Mouse (Mus musculus) CH12F3 (cell line): ENCODE measurements around the gene Rfc4.
"Not testable (repeated sequence)": the region's sequence is repeated elsewhere in the genome, so short reads cannot be mapped to it uniquely, and the experiment has no call there.

ENCODE experiments used
- in situ Hi-C: fragments of 300-500 bp; cut with MboI; formaldehyde crosslinking; loops from 2 replicates; pipeline ENCODE4 v1.14.3; 2020; ENCODE audit warnings: low sequenced_read_pairs

Rfc4 gene

GRCm38 (mm10) chr16:23103841-23104240 is 23.7 kb downstream of the Rfc4 start:
- in situ Hi-C loops = no loop called here

- in situ Hi-C loops = no loop called here
Measured at GRCm38 (mm10) chr16:23103038-23103745, 24.3 kb downstream of the Rfc4 start.

DNA sequence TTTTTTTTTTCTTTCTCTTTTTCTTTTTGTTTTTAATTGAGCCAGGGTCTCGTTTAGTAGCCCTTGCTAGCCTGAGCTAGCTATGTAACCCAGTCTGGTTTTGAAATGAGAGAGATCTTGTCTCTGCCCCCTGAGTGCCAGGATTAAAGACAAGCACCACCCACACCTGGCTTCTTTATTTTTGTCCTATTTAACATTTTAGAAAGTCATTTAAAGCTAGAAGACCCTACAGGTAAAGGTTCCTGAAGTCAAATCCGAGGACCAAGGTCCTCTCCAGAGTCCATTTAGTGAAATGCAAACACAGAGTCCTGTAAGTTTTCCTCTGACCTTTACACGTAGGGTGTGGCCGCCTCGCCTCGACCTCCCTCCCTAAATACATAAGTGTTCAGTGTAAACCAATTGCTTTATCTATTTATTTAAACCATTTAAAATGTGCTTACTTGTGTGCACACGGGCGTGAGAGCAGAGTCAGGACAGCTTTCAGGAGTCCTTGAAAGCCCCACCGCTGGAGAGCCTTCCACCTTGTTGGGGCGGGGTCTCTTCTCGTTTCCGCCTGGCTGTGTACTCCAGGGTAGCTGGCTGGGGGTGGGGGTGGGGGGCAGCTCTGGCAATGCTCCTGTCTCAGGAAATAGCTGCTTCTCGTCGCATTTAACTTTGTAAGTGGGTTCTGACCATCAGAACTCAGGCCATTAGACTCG is 25.0 kb downstream of the Rfc4 start:
- in situ Hi-C loops = no loop called here

DNA sequence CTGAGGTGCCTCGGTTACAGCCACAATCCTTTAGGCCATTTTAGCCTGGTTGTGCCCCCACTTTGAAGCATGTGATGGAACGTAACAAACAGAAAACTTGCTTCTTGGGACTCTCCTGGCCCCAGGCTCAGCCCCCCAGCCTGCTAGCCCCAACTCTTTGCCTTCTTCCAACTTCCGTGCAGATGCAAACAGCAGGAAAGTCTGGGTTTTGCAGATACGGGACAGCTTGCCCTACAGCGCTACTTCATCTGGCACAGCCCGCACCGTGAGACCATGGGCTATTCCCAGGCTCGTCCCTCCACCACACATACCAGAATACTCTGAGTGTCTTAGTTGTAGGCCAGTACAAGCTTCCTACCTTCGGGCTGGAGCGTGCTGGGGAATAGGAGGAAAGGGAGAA is 26.9 kb downstream of the Rfc4 start:
- in situ Hi-C loops = no loop called here

DNA sequence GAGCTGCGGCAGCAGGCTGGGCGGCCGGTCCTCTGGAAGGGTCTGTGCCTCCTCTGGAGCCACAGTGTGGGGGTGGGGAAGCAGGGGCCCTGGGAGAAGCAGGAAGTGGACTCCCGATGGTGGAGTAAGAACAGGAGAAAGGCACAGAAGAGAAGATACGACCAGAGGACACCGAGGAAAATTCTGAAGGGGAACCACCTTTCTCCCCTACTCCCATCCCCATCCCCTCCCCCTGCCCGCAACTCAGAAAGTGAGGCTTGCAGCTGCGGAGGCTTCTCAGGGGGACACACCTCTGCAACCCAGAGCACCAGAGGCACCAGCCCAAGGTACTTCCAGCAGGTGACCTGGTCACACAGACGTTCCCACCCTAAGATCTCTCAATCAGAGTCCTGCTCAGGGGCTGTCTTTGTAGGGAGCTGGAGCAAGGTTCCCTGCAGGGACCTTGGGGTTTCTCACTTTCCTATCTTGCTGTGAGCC is 27.4 kb downstream of the Rfc4 start:
- in situ Hi-C loops = no loop called here

DNA sequence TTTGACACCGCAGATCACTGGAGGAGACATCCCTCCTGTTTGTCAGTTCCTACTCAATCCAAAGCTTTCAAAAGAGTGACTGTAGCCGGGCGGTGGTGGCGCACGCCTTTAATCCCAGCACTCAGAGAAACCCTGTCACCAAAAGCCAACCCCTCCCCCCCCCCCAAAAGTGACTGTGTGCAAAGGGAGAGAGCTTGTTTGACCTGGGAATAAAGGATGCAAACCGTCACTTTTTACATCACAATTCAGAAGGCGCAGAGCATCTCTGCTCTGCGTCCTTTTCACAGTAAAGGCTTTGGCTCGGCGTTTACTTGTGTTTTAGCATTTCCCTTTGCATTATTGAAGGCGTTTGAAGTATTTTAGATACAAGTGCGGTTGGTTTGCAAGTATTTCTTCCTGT is 27.9 kb downstream of the Rfc4 start:
- in situ Hi-C loops = no loop called here

DNA sequence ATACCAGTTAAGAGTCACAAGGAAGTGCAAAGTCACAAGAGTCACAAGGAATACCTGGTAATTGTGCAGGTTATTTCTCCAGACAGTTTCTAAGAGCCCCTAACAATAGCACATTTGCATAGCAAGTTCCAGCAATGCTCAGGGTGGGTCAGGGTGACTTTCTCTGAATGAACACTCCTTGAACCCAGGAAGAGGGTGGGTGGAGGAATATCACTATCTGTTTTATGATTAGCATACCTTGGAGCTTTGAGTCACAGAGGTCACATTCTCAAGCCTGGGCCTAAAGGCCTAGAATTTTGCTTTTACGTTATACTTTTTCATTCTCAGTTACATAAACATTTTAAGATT is 29.5 kb downstream of the Rfc4 start:
- in situ Hi-C loops = not testable (repeated sequence)

DNA sequence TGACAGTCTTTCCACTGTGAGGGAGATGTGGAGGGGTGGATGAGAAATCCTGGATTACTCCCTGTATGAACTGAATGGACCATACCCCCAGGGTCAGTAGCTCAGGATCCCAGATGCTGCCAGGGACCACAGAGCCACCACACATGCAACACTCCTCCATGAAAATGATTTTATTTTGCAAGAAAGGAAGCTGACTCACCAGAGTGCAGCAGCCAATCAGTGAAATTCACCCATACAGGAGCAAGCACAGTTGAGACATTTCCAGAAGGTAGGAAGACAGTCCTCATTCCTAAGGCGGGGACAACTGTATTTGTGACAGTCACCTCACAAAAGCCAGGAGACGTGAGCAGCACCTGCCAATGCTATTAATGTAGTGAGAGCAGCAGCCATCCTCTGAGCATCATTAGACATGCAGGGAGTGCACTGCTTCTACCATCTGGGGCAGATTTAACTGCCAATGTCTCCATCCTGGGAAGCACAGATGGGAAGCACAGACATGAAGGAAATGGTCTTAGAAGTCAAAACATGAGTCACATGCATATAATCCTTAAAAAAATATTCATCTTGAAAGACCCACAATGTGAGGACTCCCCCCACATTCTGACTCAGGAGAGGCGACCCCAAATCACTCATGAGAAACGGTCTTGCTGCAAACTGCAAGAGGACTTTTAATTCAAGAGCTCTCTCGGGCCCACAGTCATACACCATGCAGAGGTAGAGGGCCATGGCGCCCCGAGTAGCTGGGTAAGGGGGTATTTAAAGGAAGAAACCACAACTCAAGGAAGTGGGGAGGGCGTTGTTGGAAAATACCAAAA is 30.0 kb downstream of the Rfc4 start:
- in situ Hi-C loops = not testable (repeated sequence)

DNA sequence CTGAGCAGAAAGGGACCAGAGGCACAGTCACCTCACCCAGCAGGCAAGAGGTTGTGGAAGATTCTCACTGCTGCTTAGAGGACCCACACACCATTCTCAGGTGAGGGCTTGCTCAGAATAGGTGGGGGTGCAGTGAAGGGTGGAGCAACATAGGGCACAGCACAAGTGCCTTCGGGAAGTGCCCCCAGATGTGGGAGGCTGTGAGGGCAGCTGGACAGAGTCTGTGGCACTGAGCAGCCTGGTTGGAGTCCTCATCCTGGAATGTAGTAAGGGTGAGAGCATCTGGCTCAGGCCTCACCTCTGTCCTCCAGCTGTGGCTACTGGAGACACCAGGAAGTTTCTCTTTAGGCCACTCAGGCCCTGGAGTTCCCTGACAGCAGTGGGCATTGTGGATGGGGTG is 30.7 kb downstream of the Rfc4 start:
- in situ Hi-C loops = not testable (repeated sequence)

DNA sequence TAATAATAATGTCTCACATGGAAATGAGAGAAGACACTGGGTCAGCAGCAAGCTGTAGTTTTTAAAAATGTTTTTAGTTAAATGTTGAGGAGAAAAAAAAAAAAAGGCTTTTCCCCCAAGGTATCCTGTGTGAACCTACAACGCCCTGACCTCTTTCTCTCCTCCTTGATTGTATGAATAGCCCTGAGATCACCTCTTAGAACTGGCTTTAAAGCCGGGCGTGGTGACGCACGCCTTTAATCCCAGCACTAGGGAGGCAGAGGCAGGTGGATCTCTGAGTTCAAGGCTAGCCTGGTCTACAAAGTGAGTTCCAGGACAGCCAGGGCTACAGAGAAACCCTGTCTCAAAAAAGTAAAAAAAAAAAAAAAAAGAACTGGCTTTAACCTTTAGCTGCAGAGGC is 32.0 kb downstream of the Rfc4 start:
- in situ Hi-C loops = not testable (repeated sequence)

DNA sequence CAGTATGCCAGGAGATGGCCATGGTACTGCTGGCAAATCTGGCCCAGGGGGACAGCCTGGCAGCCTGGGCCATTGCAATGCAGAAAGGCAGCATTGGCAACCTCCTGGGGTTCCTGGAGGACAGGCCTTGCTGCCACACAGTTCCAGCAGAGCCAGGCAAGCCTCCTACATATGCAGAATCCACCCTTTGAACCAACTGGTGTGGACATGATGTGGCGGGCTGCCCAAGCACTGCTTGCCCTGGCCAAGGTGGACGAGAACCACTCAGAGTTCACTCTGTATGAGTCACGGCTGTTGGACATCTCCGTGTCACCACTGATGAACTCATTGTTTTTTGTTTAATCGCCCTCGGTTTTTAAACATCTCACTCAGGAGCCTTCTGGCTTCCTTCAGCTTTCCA is 33.4 kb downstream of the Rfc4 start:
- in situ Hi-C loops = no loop called here

DNA sequence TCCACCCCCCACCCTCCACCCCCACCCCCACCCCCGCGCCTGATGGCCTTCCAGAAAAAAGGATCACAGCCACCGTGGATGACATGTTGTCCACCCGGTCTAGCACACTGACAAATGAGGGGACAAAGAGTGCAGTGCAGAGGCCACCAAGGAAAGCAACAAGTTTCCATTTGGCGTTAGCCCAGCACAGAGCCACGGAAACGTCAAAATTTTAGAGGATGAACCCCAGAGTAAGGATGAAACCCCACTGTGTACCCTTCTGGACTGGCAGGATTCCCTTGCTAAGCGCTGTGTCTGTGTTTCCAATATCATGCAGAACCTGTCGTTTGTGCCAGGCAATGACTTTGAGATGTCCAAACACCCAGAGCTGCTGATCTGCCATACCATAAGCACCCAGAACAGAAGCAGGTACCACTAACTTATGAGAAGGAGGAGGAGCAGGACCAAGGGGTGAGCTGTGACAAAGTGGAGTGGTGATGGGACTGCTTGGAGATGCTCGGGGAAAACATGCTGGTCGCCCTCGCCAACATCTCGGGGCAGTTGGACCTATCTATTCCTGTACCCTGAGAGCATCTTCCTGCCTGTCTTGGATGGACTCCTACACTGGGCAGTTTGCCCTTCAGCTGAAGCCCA is 34.1 kb downstream of the Rfc4 start:
- in situ Hi-C loops = no loop called here

GRCm38 (mm10) chr16:23091345-23091744 is 36.2 kb downstream of the Rfc4 start:
- in situ Hi-C loops = not testable (repeated sequence)

DNA sequence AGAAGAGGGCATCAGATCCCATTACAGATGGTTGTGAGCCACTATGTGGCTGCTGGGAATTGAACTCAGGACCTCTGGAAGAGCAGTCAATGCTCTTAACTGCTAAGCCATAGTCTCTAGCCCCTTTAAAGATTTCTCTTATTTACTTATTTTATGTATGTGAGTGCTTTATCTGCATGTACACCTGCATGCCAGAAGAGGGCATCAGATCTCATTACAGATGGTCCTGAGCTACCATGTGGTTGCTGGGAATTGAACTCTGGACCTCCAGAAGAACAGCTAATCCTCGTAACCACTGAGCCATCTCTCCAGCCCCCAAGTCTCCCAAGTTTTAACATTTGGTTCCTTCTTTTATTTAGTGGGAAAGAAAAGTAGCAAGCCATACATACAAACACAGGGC is 39.0 kb downstream of the Rfc4 start:
- in situ Hi-C loops = not testable (repeated sequence)

DNA sequence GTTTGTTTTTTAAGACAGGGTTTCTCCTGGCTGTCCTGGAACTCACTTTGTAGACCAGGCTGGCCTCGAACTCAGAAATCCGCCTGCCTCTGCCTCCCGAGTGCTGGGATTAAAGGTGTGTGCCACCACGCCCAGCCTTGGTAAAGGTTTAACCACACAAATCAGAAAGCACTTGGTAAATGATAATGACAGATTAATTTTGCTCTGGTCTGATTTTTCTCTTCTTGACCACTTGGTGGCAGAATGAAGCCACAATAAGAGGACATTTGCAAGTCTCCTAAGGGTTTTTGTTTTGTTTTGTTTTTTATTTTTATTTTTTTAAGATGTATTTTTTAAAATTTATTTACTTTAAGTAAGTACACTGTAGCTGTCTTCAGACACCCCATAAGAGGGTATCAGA is 39.8 kb downstream of the Rfc4 start:
- in situ Hi-C loops = not testable (repeated sequence)

- in situ Hi-C loops = not testable (repeated sequence)
Measured at GRCm38 (mm10) chr16:23087159-23087558, 40.4 kb downstream of the Rfc4 start.

DNA sequence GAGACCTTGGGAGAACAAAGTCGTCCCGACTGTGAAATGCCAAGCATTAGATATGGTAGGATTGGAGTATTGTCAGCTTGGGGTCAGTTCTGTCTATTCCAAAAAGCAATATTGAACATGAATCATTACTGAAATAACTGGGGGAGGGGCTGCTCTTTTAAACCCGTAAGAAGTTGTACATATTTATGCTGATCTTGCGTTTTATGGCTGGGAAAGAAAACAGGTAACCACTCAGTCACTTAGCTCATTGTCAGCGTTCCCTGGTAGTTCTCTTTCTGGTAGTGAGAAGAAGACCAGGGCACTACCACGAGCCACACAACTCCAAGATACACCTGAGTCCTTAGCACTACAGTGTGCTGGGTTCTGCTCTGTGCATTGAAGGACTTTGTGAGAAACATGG is 50.0 kb downstream of the Rfc4 start:
- in situ Hi-C loops = not testable (repeated sequence)
